Mouse (Mus musculus) lung, postnatal 4 days (tissue): ENCODE data around the gene Spata13.

ENCODE experiments used
- DNase-seq, 2 experiments: peaks; one replicate each; pipeline ENCODE4 v3.0.0; 2021

The Spata13 gene

GRCm38 (mm10) chr14:60633961-60634864 lies at the start of gene Spata13:
Spata13 (plus strand) TSS chr14:60634001.
- DNase-seq, result peak; percentile 93

DNA sequence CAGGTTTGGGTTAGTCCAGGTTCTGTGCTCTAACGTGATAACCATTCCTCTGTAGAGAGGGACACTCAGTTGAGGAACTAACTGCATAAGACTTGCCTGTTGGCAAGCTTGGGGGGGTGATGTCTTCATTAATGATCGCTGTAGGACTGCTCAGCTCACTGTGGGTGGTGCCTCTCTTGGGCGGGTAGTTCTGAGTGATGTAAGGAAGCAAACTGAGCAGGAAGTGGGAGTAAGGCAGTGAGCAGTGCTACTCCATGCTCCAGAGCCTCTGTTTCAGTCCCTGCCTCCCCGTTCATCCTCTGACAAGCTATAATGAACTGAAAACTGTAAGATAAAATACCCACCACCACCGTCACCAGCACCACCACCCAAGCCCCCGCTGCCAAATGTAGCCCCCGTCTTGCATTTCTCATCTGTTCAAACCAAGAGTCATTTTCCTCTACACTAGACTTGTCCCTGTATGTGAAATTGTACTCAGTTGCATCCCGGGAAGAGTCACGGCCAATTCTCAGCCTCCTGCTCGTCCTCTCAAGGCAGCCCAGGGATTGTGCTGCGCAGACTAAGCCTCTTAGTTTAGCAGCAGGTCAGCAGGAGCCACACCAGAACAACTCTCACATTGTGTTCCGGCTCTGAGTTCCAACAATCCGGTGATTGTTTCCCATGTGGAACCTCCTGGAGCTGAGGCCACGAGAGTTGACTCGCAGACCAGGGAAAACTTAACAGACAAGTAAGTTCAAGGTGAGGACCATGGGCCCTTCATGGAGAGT lies 46.9 kb upstream of the Spata13 start:
- DNase-seq, result no peak

GRCm38 (mm10) chr14:60589001-60589400 lies 44.8 kb upstream of the Spata13 start:
- no peak for DNase-seq

DNA sequence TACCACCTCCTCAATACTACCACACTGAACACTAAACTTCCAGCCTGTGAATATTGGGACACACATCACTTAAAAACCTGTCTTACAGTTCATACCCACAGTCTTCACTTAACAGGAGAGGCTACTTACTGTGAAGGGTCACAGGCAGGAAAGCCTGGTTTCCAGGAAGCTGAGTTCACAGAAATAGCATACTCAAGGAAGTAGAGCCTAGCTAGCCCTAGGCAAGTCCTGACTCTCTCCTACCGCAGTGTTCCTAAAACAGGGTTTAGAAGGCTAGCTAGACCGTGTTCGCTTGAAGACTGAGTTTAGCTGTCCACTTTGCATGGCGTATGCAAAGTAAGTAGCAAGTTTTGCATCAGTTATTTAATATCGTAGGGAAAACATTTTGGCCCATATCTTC lies 41.5 kb upstream of the Spata13 start:
- DNase-seq, result no peak

DNA sequence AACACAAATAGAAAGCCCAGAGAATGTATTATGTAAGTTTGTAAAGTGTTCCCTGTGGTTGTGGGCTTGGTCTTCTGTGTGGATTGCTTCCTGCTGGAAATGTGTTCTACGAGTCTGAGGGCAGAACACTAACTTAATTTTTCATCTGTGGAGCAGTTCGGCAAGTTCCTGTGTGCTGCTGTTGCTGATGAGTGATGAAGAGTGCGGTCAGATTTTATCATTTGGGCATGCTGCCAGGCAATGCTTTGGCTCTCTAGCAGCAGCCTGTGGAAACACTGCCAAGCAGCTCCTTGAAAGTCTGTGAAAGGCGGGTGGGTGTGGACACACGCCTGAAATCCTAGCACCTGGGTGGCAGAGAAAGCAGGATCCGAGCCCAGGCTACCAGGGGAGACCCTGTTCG lies 41.0 kb upstream of the Spata13 start:
- peak; percentile 67 to 75 for DNase-seq

DNA sequence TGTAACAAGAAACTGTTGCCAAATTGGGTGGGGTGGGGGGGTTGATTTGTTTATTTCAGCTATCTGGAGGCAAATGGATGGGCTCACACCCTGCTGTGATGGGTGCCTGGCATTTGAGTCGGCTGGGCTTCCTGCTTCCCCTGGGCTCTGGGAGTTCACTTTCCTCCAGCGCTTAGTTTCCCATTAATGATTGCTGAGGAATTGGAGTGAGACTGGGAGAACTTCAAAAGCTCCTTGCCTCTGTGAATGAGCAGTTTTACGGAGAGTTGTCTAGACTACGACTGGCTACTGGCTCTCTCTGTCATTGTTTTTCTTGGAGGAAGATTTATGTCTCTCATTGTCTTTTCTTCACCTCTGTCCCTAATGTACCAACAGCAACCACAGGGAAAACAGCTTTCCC lies 36.2 kb upstream of the Spata13 start:
- DNase-seq, result peak in 1 of 2 experiments; percentile 32

- no peak for DNase-seq
These were observed 34.8 kb upstream of the Spata13 start for GRCm38 (mm10) chr14:60599044-60599443.

GRCm38 (mm10) chr14:60605564-60605963 lies 28.2 kb upstream of the Spata13 start:
- no peak for DNase-seq

GRCm38 (mm10) chr14:60606194-60606593 lies 27.6 kb upstream of the Spata13 start:
- peak; percentile 74 to 78 for DNase-seq

DNA sequence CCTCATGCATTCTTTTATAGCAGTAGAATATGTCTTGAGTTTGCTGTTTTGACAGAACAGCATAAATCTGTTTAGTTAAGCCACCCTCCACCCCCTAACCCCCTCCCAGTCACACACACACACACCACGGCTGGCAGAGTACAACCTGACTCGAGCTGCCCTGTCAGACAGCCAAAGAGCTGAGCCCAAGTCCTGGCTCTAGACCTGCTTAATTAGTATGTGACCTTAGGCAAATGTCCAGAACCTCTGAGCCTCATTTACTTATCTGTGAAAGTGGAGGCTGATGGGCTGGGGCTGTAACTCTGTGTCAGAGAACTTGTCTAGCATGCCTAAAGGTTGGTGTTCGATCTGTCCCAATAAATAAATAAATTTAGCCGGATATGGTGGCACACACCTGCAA lies 26.1 kb upstream of the Spata13 start:
- DNase-seq, result no peak

- no peak for DNase-seq
These were observed 24.6 kb upstream of the Spata13 start for GRCm38 (mm10) chr14:60609160-60609559.

DNA sequence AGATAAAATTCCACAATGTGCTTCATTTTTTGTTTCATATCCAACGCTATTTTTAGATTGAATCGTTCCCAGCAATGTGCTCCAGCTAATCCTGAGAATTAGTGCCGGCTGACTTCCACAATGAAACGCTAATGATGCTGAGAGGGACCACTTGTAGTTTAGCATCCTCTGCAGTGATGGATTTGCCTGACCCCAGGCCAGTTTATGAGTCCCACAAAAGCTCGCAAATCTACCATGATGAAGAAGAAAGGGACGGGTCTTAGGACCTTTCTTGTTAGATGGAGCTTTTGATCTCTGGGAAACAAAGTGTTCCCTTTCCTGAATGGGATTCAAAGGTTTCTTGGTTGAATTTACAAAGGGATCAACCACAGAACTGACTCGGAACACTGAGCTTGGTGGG lies 21.1 kb upstream of the Spata13 start:
- DNase-seq, result no peak

GRCm38 (mm10) chr14:60621076-60621475 lies 12.7 kb upstream of the Spata13 start:
- peak; percentile 32 to 64 for DNase-seq

- no peak for DNase-seq
These were observed 8.3 kb upstream of the Spata13 start for GRCm38 (mm10) chr14:60625486-60625885.

DNA sequence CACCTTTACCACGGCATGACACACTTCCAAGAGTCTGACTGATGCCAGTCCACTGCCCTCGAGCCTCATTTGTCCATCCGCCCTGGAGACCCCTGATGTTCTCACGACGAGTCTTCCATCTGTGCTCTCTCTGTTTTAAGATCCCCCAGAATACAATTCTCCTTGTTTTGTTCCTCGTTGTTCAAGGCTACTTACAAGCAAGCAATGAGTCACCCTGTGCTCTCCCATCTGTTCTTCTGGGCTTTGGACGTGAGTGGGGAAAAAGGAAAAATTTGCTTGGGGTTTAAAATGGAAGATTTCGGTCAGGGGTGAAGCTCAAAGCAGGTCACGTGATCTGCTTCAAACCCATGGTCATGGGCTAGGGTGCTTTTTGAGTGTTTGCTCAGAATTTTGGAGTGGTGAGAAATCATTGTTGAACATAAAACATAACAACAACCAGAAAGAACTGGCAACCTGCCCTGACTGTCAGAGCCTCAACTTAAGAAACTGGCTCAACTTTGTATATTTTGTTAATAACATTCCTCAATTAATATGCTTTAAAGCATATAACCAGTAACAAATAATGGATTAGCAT lies 3.8 kb upstream of the Spata13 start:
- DNase-seq, result no peak

- DNase-seq, result no peak
These were observed 2.8 kb upstream of the Spata13 start for GRCm38 (mm10) chr14:60630981-60631380.

DNA sequence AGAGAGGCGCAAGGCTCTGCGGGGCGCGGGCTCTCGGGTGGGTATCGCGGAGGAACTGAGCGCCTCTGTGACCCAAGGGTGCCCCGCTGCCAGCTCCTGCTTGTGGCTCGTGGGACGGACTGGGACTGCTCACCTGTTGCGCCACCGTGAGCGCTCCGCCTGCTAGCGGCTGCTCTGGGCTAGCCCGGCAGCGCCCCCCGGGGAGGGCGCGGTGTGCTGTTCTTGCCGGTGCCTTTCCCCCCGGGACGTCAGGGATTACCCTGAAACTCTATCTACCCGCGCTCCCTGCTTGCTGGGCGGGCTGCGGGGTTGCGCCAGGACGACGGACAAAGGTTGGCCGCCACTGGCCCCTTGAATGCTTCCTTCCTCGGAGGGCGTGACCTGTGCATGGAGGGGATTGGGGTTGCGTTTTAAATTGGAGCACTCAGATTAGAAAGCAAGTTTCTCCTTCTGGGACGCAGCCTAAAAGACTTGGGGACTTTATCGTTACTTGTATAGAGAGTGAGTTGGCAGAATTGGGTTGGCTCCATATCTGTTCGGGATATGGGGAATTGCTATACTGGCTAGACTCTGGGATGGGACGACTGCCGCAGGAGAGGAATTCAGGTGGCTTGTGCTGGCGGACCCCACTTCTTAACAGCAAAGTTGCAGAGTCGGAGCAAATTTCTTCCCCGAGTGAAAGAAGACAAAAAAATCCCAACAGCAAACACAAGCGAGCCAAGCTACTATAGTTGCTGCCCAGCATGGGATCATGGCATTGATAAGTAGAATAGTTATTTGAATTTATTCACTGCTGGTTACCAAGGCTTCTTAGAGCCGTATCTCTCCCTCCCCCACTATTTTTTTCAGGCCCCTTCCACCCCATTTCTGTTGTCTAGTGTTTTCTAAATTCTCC lies 1.3 kb downstream of the Spata13 start:
- peak; percentile 71 to 78 for DNase-seq

DNA sequence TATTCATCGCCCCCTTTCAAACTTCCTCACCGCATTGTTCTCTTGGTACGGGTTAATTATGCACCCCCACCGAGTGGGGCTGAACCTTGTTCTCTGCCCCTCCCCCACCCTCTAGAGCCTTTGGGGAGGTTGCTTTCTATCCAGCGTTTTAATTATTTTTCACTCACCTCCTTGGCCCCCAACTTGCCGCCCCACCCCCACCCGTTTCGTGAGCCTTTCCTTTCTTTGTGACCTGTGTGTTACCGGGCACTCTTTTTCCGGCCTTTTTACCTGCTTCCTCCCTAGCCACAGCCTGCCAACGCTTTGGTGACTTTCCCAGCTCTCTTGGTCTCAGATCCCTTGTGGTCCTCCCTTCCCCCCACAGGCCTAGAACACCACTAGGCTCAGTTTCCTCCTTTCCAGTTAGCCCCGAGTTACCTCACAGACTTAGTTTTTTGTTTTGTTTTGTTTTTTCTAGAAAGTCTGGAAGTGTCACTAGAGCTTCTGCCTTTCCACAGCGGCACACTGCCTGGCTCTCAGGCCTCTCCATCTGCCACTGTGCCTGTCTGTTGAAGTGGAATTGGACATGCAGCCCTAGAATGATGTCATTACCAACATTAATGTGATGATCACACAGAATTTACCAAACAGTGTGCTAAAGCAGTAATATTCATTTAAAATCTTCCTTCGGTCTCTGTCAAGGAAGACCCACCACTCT lies 2.3 kb downstream of the Spata13 start:
- DNase-seq, result no peak

GRCm38 (mm10) chr14:60636608-60636980 lies 2.8 kb downstream of the Spata13 start:
- no peak for DNase-seq

DNA sequence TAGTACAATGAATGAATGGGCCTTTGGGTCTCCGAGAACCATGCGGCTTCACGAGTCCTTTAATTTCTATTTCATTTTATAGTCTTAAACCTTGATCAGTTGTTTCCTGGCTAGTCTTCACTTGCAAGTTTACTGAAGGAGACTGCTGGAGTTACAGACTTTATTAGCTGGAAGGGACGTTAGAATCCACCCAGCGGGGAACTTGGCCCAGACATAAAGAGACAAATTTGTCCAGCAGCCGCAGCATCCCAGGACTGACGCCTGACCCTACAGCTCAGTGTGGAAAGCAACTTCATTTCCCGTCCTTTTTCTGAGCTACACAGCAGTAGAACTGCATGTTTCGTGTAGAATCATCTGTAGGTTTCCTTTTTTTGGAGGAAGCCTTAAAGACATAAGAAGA lies 3.2 kb downstream of the Spata13 start:
- no peak for DNase-seq

DNA sequence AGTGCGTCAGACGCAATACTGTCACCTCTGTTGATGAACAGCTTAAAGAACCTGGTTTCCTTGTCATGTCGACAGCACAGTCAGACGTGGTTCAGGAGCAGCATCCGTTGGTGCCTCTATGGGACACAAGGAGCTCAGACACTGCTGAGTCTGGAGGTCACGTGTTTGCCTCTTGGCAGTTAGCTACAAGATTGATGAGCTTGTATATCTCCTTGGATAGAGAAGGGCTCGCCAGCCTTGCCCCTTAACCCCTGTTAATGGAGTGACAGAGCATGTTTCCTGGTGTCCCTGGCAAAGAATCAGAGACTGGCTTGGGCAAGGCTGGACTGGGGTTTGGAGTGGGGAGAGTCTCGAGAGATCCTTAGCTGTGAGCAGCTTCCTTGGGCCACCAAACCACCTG lies 4.4 kb downstream of the Spata13 start:
- peak; percentile 50 to 79 for DNase-seq

DNA sequence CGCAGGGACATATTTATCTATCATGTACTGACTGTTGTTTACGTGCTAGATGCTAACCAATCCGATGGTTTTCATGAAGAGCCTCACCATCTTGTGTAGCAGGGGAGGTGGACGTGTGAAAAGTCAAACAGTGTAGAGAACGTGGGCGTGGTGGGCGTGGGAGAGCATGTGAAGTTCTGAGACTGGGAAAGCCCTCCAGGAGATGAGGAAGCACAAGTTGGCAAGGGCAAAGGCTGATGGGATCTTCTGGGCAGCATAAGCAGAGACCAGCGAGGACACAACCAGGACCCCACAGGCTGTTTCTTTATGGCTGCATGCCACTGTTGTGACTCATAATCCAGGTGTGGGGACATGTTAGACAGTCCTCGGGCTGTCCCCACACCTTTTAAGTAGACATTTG lies 5.4 kb downstream of the Spata13 start:
- no peak for DNase-seq
